Mouse (Mus musculus) naive thymus-derived CD4-positive, alpha-beta T cell, adult 5 months (primary cell): ENCODE data around the gene Atp5mpl. TPM values are rescaled to one million over a fixed set of nuclear protein-coding genes. Genes with fewer than 3 reads are reported as not detected.

ENCODE experiments used
- polyA plus RNA-seq: library from polyadenylated mRNA; unstranded; fragments of 100-300 nt; shearing (Covaris generic); gene quantifications from one replicate; pipeline ENCODE4 v1.2.1, GENCODE M21; 2017

Atp5mpl gene
- 141 TPM for polyA plus RNA-seq

DNA sequence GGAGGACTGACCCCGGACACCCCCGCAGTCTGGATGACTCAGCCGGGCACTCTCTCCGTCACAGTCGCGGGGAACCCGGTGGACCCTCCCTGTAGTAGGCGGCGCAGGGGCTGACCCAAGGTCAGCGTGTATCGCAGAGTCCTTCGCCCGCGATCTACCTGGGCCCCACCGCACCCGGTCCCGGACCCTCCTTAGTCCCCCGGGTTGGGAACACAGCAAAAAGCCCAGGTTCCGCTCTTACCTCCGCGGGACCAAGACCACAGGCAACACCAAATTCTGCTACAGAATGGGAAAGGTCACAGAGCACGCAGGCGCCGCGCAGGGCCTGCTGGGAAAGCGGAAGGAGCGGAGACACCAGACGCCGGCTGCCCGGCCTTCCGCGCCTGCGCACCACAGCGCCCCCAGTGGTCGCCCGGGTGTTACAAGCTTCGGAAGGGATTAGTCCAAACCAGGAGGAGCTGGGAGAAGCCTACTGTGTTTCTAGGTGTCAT, at the start of gene Atp5mpl:
Gene Atp5mpl, minus strand, starts transcription at position 295 of the 491 bp plus-strand sequence.

GRCm38 (mm10) chr12:111980887-111981367, 14.2 kb upstream of the Atp5mpl start, which contains the start of gene Rd3l:
Gene Rd3l (minus strand): TSS chr12:111981317.

DNA sequence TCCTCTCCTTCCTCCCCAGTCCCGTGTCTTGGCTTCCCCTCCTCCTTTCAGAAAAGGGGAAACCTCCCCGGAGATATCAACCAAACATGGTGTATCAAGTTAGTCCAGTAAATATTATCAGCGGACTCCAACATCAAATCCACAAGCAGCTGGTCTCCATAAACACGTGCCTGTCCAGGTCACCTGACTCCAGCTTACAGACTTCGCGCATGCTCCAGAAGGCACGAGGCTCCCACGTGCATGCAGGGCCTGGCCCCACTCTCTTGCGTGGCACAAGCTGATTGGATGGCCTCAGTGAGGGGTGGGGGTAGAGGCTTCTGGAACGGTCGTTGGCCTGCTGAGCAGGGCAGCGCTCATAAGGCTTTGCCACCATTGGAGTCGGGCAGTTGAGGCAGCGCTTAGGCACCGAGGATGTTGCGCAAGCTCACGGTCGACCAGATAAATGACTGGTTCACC, 4.5 kb upstream of the Atp5mpl start, which contains the start of gene Tdrd9:
Gene Tdrd9, plus strand, starts transcription at position 329 of the 456 bp plus-strand sequence.

Other genes with a start within 250 kb of the Atp5mpl start
- gene Klc1, start 208.1 kb downstream of the Atp5mpl start, polyA plus RNA-seq: 36.1 TPM
- gene Xrcc3, start 153.1 kb downstream of the Atp5mpl start, polyA plus RNA-seq: 3.6 TPM
- gene Zfyve21, start 152.8 kb downstream of the Atp5mpl start, polyA plus RNA-seq: 7.2 TPM
- 98.5 TPM for gene Ppp1r13b, start 58.9 kb downstream of the Atp5mpl start, polyA plus RNA-seq
- gene Tdrd9, start 4.6 kb upstream of the Atp5mpl start, polyA plus RNA-seq: not detected
- not detected for gene Rd3l, start 14.3 kb upstream of the Atp5mpl start, polyA plus RNA-seq
- gene Aspg, start 139.7 kb upstream of the Atp5mpl start, polyA plus RNA-seq: not detected
- gene Kif26a, start 179.2 kb upstream of the Atp5mpl start, polyA plus RNA-seq: not detected